ENCODE assay signal across 10 mouse cellular contexts in genomic region chr9:83482176-83482949, GRCm38 (mm10). TPM values are rescaled to one million over a fixed set of nuclear protein-coding genes. Genes with fewer than 3 reads are reported as not detected.
A peak's percentile ranks its signal among the peaks of the same experiment; 100 is the strongest.
DNase-seq lines count a peak whose midpoint lies in the region; ATAC-seq lines count a peak whose summit lies in the region.
"Had no signal": no experiment of that assay in that cellular context is flagged by ENCODE, and none has a peak within 500 bp of the region (broad histone marks: within the 10 kb centered on the region; RNA-seq: fewer than 3 reads in every experiment).

No protein-coding gene starts in this region.

- no peaks in the 10 kb centered on the region for H3K9me3 ChIP-seq in lung, embryonic 16.5 days (ENCODE audit: control insufficient read depth, low read length)
- H3K9me3 ChIP-seq in forebrain, embryonic 15.5 days = no peaks in the 10 kb centered on the region

- H3K9ac ChIP-seq in lung, embryonic 16.5 days (ENCODE audit: low read length) = no peak overlapping the region
- no peak overlapping the region for H3K9ac ChIP-seq in forebrain, embryonic 15.5 days (replicated peaks)

- H3K36me3 ChIP-seq in lung, embryonic 16.5 days (ENCODE audit: control insufficient read depth, insufficient read depth, low read length) = no peaks in the 10 kb centered on the region
- H3K36me3 ChIP-seq in forebrain, embryonic 15.5 days = no peaks in the 10 kb centered on the region

- no peak overlapping the region for H3K4me3 ChIP-seq in lung, embryonic 16.5 days (ENCODE audit: low read length)
- no peak overlapping the region for H3K4me3 ChIP-seq in forebrain, embryonic 15.5 days

- WGBS in lung, embryonic 16.5 days = 73% methylated on average over 4 of the region's 4 CpGs
- WGBS in forebrain, embryonic 15.5 days = 88% methylated on average over 4 of the region's 4 CpGs

- H3K4me2 ChIP-seq in lung, embryonic 16.5 days (ENCODE audit: low read depth, low read length) = no peak overlapping the region
- H3K4me2 ChIP-seq in forebrain, embryonic 15.5 days (replicated peaks) = no peak overlapping the region

- ATAC-seq in lung, embryonic 16.5 days (ENCODE audit: low read depth) = peak; percentile 82
- ATAC-seq in forebrain, embryonic 15.5 days (replicated peaks) = 0 out of 2 replicates have a peak, but pooled peaks have one; percentile 53

- no peaks in the 10 kb centered on the region for H3K27me3 ChIP-seq in lung, embryonic 16.5 days (ENCODE audit: control insufficient read depth, insufficient read depth, low read depth, low read length)
- no peaks in the 10 kb centered on the region for H3K27me3 ChIP-seq in forebrain, embryonic 15.5 days

- H3K4me1 ChIP-seq in lung, embryonic 16.5 days (replicated peaks; ENCODE audit: control insufficient read depth, insufficient read depth, low read length) = peaks cover 4% of the 10 kb centered on the region; the same call in 1 of the 2 replicates
- 0 out of 2 replicates have a peak, but pooled peaks cover 3% of the 10 kb centered on the region for H3K4me1 ChIP-seq in forebrain, embryonic 15.5 days

- H3K27ac ChIP-seq in lung, embryonic 16.5 days (ENCODE audit: low read length) = peak overlapping the region; percentile 26; the same call in 1 of the 2 replicates
- no peak overlapping the region for H3K27ac ChIP-seq in forebrain, embryonic 15.5 days (replicated peaks)

- DNase-seq in lung, postnatal 10 days = no peak
- peak; percentile 55 for DNase-seq in embryo, embryonic 11 days
- peak; percentile 44 for DNase-seq in retina, embryonic 14.5 days (ENCODE audit: low spot score)
- no peak for DNase-seq in gastrocnemius, postnatal 25 days
- no peak for DNase-seq in urinary bladder, postnatal 36 days (ENCODE audit: low spot score in 2 of 2)
- DNase-seq: cerebellum, adult 9-10 months; heart, adult 11 months; thymus, postnatal 4 days had no signal

RNA-seq across cellular contexts. Expression of gene Lca5, which starts 41.4 kb away (rescaled TPM):
- 15.2 and 15.7 TPM in 2 replicates for polyA plus RNA-seq in lung, embryonic 16.5 days (2015; fragmentation: Nextera tagmentation; extraction: Ambion mirVana)
- 22.2 and 22.7 TPM in 2 replicates for polyA plus RNA-seq in forebrain, embryonic 15.5 days (2015; fragmentation: Nextera tagmentation; extraction: Ambion mirVana)
- total RNA-seq in gastrocnemius, postnatal 25 days (2021) = 1 to 10 TPM in 1 of 2 experiments, under 1 TPM in 1; 0.99 to 2.2 TPM

Comparison
In these comparisons a context has a peak if more than half of its experiments do, and no peak if none do; other contexts are left out.
1. DNase-seq: peak in embryo, embryonic 11 days (single experiment) and retina, embryonic 14.5 days (single experiment); none in lung, postnatal 10 days (single experiment), gastrocnemius, postnatal 25 days (single experiment) and urinary bladder, postnatal 36 days (0 of 2).